14 mouse cellular contexts compared by ENCODE assay signal in genomic region chr3:122359426-122359825, GRCm38 (mm10).
"Had no signal": no experiment of that assay in that cellular context is flagged by ENCODE, and none has a peak within 500 bp of the region (broad histone marks: within the 10 kb centered on the region; RNA-seq: fewer than 3 reads in every experiment).

No protein-coding gene starts in this region.

- H3K36me3 ChIP-seq: liver, embryonic 15.5 days; midbrain, embryonic 12.5 days had no signal

- H3K9me3 ChIP-seq: liver, embryonic 15.5 days; megakaryocyte, embryonic 14.5 days; midbrain, embryonic 12.5 days had no signal

- H3K9ac ChIP-seq: liver, embryonic 15.5 days; lung, embryonic 14.5 days; midbrain, embryonic 12.5 days had no signal

- H3K4me2 ChIP-seq: liver, embryonic 11.5 days; liver, embryonic 15.5 days; lung, embryonic 14.5 days; midbrain, embryonic 12.5 days had no signal

- H3K27ac ChIP-seq: kidney, postnatal 0 days; layer of hippocampus, adult 2 months; liver, embryonic 15.5 days; midbrain, embryonic 12.5 days; stomach, postnatal 0 days had no signal

- H3K4me1 ChIP-seq: liver, embryonic 15.5 days; megakaryocyte, embryonic 14.5 days had no signal

- H3K27me3 ChIP-seq: liver, embryonic 15.5 days had no signal

- H3K4me3 ChIP-seq: layer of hippocampus, adult 2 months; liver, embryonic 15.5 days; megakaryocyte, embryonic 14.5 days; midbrain, embryonic 12.5 days had no signal

- DNase-seq: kidney, adult 9 months; kidney, postnatal 4 days; lung, embryonic 14.5 days; lung, postnatal 10 days; lung, postnatal 4 days; thymus, postnatal 4 days had no signal

- ATAC-seq: midbrain, embryonic 16.5 days had no signal
